Mouse (Mus musculus): ENCODE results near the gene Pde4dip.

Gene Pde4dip

DNA sequence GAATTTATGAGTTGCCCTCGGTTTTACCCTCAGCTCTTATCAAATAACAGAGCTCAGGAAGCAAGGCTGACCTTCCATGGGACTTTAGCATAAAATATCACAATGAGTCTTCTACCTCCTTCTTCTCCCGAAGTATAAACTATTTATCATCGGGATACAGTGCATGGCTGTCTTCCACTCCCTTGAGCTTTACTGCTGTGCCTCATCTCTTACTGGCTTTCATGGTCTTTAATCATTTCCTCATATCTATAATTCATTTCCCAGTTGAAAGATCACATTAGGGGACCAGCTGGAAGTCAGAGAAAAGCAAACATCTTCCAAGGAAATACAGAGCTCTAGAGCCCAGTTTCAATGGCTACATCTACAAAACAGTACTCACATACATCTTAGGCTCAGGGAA, 239.5 kb downstream of the Pde4dip start:
- DNase-seq (ENCODE audit: low spot score in 2 of 2) = no peak

DNA sequence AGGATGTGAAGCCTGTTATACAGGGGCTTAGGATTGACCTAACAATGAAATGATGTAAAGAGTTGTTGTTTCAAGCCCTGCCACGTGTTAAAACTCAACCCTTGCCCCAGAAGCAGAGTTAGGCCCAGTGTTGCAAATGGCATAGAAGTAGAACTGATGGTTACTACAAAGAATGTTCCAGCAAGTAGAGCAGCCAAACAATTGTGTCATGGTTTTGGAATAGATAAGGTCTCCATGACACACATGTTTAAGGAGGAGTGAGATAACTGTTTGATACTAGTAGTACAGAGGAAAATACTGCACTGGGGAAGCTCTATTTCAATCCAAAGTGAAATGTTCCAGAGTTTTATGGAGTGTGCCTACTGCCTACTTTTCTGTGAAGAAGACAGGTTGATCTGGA, 240.0 kb downstream of the Pde4dip start:
- DNase-seq (ENCODE audit: low spot score in 2 of 2) = no peak

DNA sequence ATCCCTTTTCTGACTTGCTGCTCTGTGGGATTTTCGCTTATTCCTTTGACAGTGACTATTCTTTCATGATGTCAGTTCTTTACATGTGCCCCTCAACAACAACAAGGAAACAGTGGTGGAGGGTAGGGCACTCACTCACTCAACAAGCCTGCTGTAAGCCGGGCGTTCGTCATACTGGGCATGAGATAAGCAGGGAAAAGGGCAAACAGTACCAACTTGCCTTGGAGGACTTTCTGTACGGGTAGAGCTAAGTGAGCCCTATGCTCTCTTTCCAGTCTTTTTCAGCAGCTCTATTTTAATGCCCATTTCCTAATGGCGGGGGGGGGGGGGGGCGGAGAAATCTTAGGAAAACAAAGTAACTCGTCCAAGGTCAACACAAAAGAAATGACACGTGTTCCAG, 246.5 kb downstream of the Pde4dip start:
- DNase-seq (ENCODE audit: low spot score in 2 of 2) = no peak

DNA sequence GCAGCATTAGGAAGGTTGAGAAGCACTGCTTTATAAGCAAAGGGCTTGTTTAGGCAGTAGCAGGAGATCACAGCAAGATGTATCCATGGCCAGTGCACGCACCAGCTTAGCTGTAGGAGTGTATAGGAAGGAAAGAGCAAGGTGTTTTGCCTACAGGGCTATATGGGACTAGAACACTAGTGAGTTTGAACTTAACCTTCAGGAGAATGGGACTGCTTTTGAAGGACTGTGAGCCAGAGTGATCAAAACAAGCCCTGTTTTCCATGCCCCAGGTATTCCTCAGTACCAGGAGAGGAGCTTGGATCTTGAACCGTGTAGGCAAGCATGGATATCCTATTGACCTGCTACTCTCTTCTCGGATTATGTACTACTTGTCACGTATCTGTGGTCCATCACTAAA, 247.1 kb downstream of the Pde4dip start:
- DNase-seq (ENCODE audit: low spot score in 2 of 2) = no peak

All from right cerebral cortex, adult 2 months (tissue).